Mouse (Mus musculus): Measurements from ENCODE around the gene Xkr8.

- TF ChIP-seq CTCF (IDR thresholded peaks at IDR 0.05; ENCODE audit: low read depth, low read length) (no peak), POLR2A (IDR thresholded peaks at IDR 0.05; ENCODE audit: extremely low read depth, insufficient read depth, low read length) (no peak)
These were observed 27.9 kb upstream of the Xkr8 start for GRCm38 (mm10) chr4:132760296-132760695.

Measured in liver, adult 2 months (tissue).